Mouse (Mus musculus) embryo, embryonic 11 days (tissue): ENCODE measurements at regions not wholly inside any gene's neighbourhood (a gene's known extent, or its start where the extent isn't known, plus 50 kb on each side); places are given as distances from the start of the nearest gene placed in this dataset.

ENCODE experiments used
- DNase-seq: peaks from one replicate; pipeline ENCODE4 v3.0.0-alpha.2; 2015

DNA sequence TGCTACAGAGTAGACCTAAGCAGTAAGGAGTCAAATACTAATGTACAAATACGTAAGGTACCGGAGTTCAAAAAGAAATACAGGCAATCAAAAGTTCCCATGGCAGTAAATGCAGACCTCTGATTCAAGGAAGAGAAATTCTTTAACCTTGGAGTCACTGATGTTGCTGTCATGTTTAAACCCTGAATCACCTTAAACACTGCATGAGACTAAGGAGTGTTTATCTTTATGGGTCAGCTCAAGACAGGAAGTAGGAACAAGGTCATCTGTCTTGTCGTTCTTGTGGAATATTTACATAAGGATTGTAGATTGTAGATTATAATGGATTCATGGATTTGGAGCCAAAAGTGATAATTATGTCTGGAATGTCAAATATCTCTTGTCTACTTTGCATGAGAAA lies 1708.7 kb upstream of the Slc10a2 start:
- peak; percentile 2 for DNase-seq

DNA sequence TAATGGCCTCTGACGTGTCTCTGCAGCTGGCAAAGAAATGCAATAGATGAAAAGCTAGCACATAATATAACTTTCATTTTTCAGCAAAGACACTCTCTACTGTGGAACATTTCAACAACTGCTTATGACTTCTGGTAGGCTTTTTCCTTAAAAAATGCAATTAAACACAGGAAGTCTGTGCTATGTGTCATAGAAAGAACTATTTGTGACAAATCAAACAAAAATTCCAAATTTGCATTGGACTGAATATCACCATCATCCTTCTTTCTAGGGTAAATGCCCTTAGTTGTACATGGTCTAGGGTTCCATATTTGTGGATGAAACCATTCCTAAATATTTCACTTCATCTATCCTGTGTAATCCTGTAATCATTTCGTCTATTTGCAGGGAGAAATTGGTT lies 1702.0 kb upstream of the Slc10a2 start:
- DNase-seq = no peak

DNA sequence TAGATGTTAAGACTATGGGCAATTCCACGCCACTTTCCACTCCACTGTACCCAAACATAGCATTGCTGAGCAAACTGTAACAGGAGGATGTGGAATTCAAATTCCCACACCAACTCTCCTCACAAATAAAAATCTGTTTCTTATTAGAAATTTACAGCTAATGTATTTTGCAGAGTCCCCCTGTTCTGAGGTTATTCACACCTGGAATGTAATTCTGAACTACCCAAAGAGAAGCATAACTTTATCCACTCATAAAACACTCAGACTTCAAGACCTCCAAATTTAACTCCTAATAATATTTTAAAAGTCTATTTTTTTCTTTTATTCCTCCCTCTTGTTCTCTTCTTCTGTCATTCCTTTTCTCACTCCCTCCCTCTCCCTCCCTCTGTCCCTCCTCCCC lies 1698.0 kb upstream of the Slc10a2 start:
- DNase-seq = no peak

DNA sequence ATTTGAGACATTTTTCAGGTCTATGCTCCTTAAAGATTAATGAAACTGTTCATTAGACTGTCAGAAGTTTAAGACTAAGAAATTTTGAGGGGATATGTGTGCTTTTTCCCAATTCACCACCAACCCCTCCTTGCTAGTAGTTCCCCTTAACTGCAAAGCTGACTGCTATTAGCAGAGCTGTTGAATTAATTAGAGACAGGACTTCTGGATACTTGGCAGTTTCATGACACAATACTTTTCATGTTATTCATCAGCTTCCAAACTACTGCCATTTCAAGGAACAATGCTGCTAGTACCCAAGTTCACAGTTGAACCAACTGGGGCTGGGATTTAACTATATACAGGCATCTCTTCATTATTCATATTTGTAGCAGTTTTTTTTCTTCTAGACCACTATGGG lies 1695.9 kb upstream of the Slc10a2 start:
- no peak for DNase-seq

DNA sequence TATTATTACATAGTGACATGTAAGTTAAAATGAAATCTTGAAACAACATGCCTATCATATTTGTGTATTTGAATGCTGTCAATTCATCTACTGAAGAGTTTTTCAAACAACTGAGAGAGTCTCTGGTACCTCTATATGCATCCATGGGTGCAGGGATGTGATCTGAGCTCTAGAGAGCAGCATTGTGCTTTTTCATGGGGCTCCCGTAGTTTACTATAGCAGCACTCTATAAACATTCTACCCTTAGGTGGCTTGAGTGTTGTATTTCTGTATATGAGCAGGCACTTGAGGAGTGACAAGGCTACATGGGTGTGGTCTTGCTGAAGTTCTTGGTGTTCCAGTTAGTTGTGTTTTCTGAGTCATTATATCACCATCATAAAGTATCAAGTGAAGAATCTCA lies 1683.9 kb upstream of the Slc10a2 start:
- DNase-seq = peak; percentile 24

DNA sequence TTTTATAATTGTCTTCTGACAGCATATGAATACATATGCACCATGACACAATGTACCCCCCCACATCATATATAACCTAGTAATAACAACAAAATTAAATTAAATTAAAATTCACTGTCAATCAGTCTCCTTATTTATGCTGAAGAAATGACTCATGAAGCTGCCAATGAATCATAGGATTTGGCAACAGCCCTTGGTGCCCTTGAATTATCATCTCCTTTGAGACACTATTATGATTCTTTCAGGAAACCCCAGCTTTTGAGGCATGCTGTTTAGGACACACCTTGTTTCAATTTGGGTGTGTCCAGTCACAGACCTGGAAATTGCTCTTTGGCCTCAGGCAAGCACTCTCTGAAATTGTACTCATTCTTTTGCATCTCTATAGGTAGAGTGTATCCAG lies 1675.8 kb upstream of the Slc10a2 start:
- DNase-seq = no peak

DNA sequence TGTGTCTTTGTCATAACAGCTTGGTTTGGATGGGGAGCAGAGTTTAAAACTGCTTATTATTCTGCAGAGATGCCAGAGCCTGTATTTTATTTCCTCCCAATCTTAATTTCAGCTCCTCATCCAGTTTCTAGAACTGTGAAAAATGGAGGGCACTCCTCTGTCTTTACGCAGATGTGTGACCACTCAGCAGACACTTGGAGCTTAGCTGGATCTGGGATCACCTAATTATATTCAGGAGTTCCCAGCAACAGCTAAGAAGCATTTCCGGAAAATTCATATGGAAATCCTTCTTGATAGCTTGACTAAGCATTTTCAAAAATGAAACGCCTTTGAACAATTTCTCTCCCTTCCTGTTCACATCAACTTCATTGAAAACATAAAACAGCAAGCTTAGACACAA lies 1670.0 kb upstream of the Slc10a2 start:
- no peak for DNase-seq

DNA sequence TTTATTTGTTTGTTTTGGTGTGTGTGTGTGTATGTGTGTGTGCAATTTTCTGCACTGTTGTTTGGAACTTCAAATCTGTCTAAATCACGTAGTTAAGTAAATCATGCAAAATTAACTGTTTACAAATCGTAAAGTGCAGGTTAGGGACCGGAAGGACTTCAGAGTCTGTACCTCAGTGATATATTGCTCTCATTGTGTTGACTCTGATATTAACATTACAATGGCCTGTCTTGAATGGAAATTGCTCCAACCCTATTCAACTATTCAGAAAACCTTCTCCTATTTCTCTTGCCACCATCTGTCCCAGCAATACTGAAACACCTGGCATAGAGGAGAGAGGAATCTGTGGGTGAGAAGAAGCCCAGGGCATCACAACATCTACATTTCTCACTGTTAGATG lies 1624.4 kb upstream of the Slc10a2 start:
- DNase-seq = no peak

DNA sequence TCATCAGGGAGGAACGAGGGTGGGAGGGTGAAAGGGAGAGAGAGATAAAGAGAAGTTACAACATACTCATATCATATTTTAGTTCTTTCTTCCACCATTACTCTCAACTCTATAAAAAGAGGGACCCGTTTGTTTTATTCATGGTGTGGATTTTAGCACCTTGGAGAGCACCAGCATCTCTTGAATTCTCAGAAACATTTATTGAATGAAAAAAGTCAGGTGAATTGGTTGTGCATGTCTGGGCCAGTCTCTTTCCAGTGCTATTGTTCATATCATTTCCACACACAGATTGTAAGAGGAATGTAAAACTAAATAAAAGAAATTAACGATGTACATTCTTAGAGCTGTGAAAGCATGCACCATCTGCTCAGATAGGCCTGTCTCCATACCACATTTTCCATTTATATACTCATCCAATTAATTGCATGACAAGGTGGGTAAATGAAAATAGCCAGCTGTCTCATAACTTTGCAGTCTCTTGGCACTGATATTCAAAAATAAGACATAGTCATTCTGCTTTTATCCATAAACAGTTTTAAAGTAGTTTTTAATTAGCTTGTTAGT lies 1603.8 kb upstream of the Slc10a2 start:
- peak; percentile 45 for DNase-seq

DNA sequence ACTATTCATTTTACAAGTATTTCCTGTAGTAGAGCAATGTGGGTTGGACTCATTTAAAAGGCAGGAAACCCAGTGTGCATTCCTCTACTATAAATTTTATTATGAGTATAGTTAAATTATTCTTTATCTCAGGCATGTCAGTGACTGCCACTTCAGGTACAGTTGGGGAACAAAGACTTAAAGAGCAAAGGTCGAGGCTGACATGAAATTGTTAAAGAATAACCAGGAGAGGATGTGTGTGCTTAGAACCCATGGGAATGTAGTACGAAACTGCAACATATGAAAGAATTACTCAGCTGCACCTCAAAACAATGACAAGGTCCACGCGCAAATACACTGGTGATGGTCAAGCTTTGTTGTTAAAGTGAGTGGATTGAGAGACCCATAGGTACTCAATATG lies 1583.4 kb upstream of the Slc10a2 start:
- DNase-seq = no peak

DNA sequence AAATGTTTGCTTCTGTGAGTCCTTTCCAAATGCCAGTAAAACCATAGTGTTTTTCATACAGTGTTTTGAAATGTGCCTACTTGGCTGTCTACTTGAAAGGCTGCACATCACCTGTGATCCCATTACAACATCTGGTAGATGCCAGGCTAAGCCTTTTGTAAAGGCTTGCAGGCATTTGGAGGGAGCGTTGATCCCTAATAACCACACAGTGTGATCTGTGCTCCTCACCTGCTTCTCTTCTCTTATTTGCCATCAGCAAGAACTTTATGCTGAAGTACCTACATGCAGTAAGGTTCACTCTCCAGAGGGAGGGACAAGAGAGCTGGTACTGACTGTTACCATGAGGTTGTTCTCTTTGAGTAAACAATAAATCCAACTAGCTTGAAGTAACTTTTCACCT lies 1553.7 kb upstream of the Slc10a2 start:
- DNase-seq = no peak

DNA sequence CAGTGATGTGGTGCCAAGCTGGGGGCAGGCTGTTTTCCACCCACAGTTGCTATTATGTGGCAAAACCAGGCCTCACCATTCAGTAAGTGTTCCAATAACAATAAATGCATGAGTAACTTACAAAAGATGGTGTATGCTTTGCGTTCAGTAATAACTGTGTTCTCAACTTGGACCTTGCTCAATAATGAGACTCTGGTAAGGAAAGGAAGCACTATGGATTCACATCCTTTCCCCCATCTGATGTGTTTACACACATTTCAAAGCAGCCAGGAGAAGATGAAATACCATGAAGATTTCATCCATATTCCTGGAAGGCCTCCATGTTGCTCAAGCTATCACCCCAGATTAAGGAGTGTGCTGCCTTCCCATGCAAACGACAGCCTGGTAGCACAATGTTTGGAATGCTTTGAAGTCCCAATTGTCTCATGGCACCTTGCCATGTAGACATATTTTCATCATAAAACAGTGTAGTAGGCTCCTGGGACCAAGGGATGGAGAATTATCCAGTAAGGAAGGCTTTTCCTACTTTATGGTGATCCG lies 1552.4 kb upstream of the Slc10a2 start:
- no peak for DNase-seq

DNA sequence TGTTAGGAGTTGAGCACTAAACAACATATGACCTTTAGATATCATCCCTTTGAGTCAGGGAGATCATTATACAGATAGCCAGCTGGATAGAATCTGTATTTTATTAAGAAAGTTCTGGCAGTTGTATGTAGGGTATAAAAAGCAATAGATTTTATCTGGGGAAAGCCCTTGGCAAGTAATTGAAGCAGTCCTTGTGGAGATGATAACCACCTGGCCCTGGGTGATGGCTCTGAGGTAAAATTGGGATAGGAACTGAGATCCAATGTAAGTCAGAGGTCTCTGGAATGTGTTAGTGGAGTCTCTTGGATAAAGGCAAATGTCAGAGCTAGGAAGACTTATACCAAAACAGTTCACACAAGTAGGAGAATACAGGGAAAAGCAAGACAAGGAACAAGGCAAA lies 1547.0 kb upstream of the Slc10a2 start:
- no peak for DNase-seq

DNA sequence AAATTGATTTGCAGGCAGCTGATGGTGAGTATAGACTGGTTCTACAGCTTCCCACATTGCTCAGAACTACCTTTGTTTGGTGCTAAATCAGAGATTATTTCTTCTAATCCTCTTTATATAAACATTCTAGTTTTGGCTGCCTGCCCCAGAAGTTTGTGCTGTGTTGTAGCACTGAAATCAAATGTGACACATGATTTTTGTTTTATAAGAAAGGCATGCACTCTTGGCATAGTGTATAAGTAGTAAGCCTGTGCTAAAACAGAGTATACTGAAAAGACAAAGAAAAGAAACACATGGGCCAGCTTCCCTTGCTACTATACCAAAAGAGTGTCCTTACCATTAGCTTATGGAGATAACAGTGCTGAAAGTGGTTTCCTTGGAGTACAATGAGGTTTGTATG lies 1542.9 kb upstream of the Slc10a2 start:
- no peak for DNase-seq

DNA sequence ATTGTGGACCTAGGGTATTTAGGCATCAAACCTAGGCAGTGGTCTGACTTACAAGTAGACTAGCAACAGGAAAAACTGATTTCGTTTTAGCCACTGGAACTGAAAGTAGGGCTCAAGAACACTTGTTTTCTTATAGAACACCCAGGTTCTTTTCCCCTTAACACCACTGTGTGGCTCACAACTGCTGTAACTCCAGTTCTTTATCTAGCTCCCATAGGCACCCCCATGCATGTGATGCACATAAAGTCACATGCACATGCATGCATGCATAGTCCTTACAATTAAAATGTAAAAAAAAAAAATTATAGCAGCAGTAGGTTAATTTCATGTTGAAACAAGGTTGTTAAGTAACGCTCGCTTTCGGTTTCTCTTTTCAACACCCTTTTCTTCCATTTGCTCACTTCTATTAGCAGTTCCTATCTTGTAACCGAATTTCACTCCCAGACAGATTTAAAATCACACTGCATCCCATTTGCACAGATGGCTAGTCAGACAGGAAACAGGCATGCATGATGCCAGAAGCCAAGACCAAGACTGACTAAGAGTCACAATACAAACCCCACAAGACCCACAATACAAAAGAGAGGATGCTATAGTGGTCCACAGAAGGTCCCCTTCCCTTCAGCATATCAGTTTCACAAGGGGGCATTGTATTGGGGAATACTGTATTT lies 1540.3 kb upstream of the Slc10a2 start:
- DNase-seq = no peak

DNA sequence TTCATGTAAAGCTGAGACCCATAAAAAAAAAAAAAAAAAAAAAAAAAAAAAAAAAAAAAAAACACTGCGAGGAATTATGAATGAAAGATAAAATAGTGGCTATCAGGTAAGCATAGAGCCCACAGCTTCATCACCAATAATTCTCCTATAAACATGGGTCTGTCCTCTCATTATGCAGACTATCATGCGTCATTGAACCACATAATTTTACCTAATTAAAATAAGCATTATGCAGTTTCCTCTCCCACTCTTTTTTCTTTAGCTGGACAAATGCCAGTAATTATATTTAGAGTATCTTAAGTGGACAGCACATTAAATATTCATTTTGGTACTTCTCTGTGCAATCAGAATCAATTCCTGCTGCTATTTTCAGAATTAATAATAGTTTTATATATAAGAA lies 1539.2 kb upstream of the Slc10a2 start:
- DNase-seq = no peak

DNA sequence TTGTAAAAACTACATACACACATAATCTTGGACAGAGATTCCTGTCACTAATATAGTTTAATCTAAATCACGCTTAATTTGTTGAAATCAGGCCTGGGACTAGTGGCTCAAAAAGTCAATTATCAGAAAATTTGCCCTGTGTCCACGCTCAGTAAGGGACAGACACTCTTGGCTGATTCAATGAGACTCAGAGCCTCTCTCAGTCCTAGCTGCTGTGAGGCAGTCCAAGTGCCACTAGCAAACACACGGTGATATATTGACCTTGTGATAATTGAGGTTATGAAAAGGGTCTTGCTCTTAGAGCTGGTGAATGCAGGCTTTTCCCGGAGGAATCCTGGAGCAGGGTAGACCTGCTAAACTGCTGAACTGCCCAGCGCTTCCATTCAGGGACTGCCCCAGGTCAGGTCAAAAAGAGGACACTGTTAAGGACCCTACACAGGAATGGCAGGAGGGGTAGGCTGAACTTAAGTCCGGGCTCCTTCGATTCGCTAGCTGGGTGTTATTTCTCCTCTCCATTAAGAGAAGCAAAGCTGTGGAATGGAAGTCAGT lies 1521.9 kb upstream of the Slc10a2 start:
- DNase-seq = peak; percentile 23

DNA sequence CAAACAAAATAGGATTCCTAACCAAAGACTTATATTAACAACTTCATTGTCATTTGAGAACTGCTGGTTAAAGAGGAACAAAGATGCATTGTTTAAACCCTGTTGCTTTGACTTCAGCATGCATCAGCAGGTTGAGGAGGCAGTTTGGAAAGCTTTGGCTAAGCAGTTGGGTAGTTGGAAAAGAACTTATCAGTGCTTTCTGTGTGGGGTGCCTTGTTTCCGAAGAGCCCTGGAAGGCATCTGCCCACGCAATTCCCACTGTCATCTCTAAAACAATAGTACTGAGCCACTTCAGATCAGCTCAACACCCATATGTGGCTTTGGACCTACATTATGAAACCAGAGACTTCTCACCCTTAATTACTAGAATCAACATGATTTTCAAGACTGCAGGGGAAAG lies 1503.7 kb upstream of the Slc10a2 start:
- DNase-seq = no peak

DNA sequence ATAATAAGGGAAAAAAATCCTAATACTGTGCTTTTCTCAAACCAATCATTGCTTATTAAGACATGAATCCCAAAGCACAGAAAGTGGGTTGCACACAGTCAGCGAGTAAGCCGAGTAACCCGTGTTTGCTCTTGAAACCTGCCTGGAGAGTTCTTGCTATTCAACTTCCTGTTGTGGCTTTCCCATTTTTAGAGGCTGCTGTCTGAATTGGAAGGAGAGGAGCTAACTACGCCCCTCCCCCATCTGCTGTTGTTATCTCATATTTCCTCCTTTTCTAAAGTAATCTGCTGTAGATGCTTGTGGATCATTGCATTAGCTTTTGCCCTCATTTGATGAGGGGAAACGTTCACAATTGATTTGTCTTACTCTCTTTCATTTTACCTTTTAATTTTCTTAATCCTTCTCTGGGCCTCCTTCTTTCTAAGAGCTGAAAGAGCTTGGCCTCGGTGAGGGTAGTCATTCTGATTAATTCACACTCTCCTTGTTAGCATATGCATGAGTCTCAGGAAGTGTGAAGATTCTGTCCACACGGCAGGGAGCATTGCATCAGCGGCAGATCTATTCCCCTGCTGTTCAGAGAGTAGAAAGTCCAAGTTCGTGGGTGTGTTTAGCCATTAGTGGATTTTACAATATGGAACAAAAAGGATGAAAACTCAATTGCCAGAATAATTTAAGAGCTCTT lies 1501.8 kb upstream of the Slc10a2 start:
- DNase-seq = peak; percentile 59

DNA sequence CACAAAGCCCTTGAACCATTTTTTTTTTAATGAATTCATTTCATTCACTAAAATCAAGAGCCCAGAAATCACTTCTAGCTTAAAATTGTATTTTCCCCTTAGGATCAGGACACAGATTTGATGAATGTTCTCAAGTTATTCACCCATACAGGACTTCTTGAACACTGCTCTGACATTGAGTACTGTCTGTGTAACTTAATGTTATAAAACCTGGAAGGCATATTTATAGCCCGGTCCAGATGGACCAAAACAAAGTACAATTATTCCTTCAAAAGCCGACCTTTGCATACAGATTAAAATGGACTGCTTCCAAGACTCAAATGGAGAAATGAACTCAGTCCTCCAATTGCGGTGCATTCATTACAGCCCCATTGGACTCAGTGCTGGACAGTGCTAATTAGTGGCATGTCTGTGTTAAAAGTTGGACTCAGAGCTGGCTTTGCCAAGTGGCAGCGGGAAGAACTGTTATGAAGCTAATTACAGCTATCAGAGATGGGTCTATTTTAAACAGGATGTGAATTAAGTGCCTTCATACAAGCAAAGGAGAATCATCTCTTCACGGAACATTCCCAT lies 1499.2 kb upstream of the Slc10a2 start:
- no peak for DNase-seq

DNA sequence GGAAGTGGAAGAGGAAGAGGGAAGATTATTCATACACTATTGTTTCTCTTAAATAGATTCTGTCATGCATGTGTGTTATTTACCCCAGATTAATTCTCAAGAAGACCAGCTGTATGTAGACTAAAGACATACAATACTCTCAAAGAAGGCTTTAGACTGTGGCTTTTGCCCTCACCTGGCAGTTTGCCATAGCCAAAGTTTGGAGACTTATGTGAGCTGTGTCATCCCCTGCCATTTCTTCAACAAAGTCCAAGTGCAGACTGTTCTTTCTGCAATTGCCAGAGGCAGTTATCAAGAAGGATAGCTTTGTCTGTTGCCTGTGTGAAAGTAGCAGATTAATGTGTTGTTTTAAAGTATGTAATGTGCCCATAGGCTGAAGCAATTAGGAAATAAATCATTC lies 1485.0 kb upstream of the Slc10a2 start:
- DNase-seq = no peak

DNA sequence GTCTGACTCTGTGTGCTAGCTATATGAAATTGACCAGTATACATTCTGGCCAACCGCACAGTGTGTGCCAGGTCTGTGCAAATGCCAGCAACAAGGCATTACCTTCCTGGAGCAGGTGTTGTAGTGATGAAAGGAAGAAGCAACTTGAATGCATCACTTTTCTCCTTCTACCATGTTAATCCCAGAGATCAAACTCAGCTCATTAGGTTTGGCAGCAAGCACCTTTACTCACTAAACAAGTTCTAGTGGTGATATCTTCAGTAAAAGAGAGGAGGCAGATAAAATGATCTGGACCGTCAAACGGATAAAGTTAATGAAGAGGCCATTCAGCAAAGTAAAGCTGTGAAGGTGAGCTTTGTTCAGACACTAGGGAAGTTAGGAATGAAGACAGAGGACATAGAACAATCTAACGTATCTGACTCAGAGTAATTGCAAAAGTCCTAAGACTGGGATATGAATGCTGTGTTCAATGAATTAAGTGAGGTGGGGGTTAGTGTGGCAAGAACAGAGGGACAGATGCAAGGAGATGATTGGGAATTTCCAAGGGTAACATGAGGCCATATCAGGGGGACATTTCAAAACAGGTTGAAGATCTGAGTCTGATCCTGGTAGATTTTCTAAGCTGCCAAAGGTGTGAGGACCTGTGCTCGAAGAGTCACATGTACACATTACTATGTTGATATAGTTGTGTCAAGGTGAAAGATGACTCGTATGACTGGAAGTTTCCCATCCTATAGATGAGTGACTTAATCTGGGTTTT lies 1478.4 kb upstream of the Slc10a2 start:
- no peak for DNase-seq

DNA sequence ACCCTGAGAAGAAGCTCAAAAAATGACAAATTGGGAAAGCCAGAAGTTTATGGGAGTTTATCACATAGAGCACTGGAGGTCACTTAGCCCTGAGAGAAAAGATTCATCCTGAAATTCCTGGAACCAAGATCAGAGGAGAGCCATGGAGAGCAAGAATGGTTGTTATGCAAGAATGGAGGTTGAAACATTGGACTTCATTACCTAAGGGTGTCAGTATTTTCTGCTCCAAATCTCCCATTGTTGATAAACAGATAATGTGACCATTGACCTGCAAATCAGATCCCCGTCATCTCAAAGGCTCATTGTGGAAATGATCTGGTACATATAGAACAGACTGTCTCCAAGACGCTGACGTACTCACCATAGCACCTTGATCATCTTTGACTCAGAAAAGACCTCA lies 1477.6 kb upstream of the Slc10a2 start:
- no peak for DNase-seq
